Mouse (Mus musculus): ENCODE measurements around the gene Tmem208. TPM values are rescaled to one million over a fixed set of nuclear protein-coding genes. Genes with fewer than 3 reads are reported as not detected.

Tmem208 gene
- polyA plus RNA-seq, 2 experiments from 2014 or later, result 160 to 182 TPM

GRCm38 (mm10) chr8:105326968-105327367, 814 bp downstream of the Tmem208 start:
- no peak for ATAC-seq

- no peak for ATAC-seq
Measured at GRCm38 (mm10) chr8:105330325-105330724, 4.2 kb downstream of the Tmem208 start.

- ATAC-seq, result no peak
Measured at GRCm38 (mm10) chr8:105331469-105331868, 5.3 kb downstream of the Tmem208 start.

- ATAC-seq, result no peak
Measured at GRCm38 (mm10) chr8:105331931-105332330, 5.8 kb downstream of the Tmem208 start.

- no peak for ATAC-seq
Measured at GRCm38 (mm10) chr8:105332523-105332922, 6.4 kb downstream of the Tmem208 start.

GRCm38 (mm10) chr8:105336373-105337130, 10.4 kb downstream of the Tmem208 start:
- ATAC-seq, result no peak

- ATAC-seq, result no peak
Measured at GRCm38 (mm10) chr8:105338992-105339391, 12.8 kb downstream of the Tmem208 start.

- ATAC-seq, result no peak
Measured at GRCm38 (mm10) chr8:105339886-105340635, 13.9 kb downstream of the Tmem208 start.

GRCm38 (mm10) chr8:105341399-105341798, 15.2 kb downstream of the Tmem208 start:
- ATAC-seq, result no peak

GRCm38 (mm10) chr8:105342768-105343167, 16.6 kb downstream of the Tmem208 start:
- ATAC-seq, result no peak

- ATAC-seq, result no peak
Measured at GRCm38 (mm10) chr8:105343791-105344574, 17.8 kb downstream of the Tmem208 start.

GRCm38 (mm10) chr8:105345061-105345975, 19.2 kb downstream of the Tmem208 start:
- no peak for ATAC-seq

GRCm38 (mm10) chr8:105346611-105347427, 20.7 kb downstream of the Tmem208 start:
- ATAC-seq, result no peak

GRCm38 (mm10) chr8:105347428-105348221, 21.5 kb downstream of the Tmem208 start, which contains the start of gene Fhod1:
Gene Fhod1, minus strand, starts transcription at chr8:105347953.
- peak; percentile 89 for ATAC-seq

- ATAC-seq, result peak; percentile 3
Measured at GRCm38 (mm10) chr8:105348450-105349095, 22.4 kb downstream of the Tmem208 start, which contains the start of gene Slc9a5. Gene Slc9a5, plus strand, starts transcription at chr8:105348843.

- ATAC-seq, result no peak
Measured at GRCm38 (mm10) chr8:105349096-105349771, 23.1 kb downstream of the Tmem208 start.

- no peak for ATAC-seq
Measured at GRCm38 (mm10) chr8:105350186-105350585, 24.0 kb downstream of the Tmem208 start.

- no peak for ATAC-seq
Measured at GRCm38 (mm10) chr8:105353583-105354135, 27.5 kb downstream of the Tmem208 start.

- no peak for ATAC-seq
Measured at GRCm38 (mm10) chr8:105354549-105354948, 28.4 kb downstream of the Tmem208 start.
